Mouse (Mus musculus) kidney, embryonic 15.5 days (tissue): Measurements from ENCODE around the gene Tex28. TPM values are rescaled to one million over a fixed set of nuclear protein-coding genes. Genes with fewer than 3 reads are reported as not detected.

Experiments
- polyA plus RNA-seq: library from polyadenylated mRNA; unstranded; fragments of >200 nt; fragmentation: Nextera tagmentation; extraction: Ambion mirVana; gene quantifications from 2 replicates; pipeline ENCODE4 v1.2.1, GENCODE M21; 2015

Tex28 gene
- polyA plus RNA-seq, 1 experiment from 2014 or later = not detected

Other genes with a start within 250 kb of the Tex28 start
- 3.7 and 4.0 TPM in 2 replicates for gene Arhgap4, start 246.0 kb downstream of the Tex28 start, polyA plus RNA-seq
- gene Naa10, start 245.9 kb downstream of the Tex28 start, polyA plus RNA-seq = 139 and 159 TPM in 2 replicates
- gene Renbp, start 237.0 kb downstream of the Tex28 start, polyA plus RNA-seq = 41.9 and 54.5 TPM in 2 replicates
- 58.1 and 60.5 TPM in 2 replicates for gene Hcfc1, start 201.5 kb downstream of the Tex28 start, polyA plus RNA-seq
- gene Irak1, start 143.9 kb downstream of the Tex28 start, polyA plus RNA-seq = 71.5 and 77.8 TPM in 2 replicates
- gene Opn1mw, start 40.4 kb downstream of the Tex28 start, polyA plus RNA-seq = not detected in 2 replicates
- 11.2 and 12.1 TPM in 2 replicates for gene Mecp2, start 32.5 kb downstream of the Tex28 start, polyA plus RNA-seq
- gene Tktl1, start 9.4 kb upstream of the Tex28 start, polyA plus RNA-seq = 0.06 and 0.14 TPM in 2 replicates
- gene Flna, start 82.0 kb upstream of the Tex28 start, polyA plus RNA-seq = 243 and 308 TPM in 2 replicates
- gene Emd, start 86.8 kb upstream of the Tex28 start, polyA plus RNA-seq = 27.9 and 30.9 TPM in 2 replicates
- 796 and 801 TPM in 2 replicates for gene Rpl10, start 103.0 kb upstream of the Tex28 start, polyA plus RNA-seq
- 88.2 and 91.1 TPM in 2 replicates for gene Taz, start 114.1 kb upstream of the Tex28 start, polyA plus RNA-seq
- 12.8 and 13.0 TPM in 2 replicates for gene Dnase1l1, start 114.5 kb upstream of the Tex28 start, polyA plus RNA-seq
- 137 TPM in 2 replicates for gene Atp6ap1, start 129.3 kb upstream of the Tex28 start, polyA plus RNA-seq
- gene Gdi1, start 137.2 kb upstream of the Tex28 start, polyA plus RNA-seq = 191 and 221 TPM in 2 replicates
- gene Fam50a, start 145.2 kb upstream of the Tex28 start, polyA plus RNA-seq = 67.0 and 67.1 TPM in 2 replicates
- gene Plxna3, start 161.2 kb upstream of the Tex28 start, polyA plus RNA-seq = 11.4 and 17.0 TPM in 2 replicates
- 123 and 126 TPM in 2 replicates for gene Lage3, start 185.8 kb upstream of the Tex28 start, polyA plus RNA-seq
- gene Ubl4a, start 205.4 kb upstream of the Tex28 start, polyA plus RNA-seq = 68.4 and 76.0 TPM in 2 replicates
- 19.7 and 22.1 TPM in 2 replicates for gene Slc10a3, start 205.5 kb upstream of the Tex28 start, polyA plus RNA-seq
- 38.9 and 40.2 TPM in 2 replicates for gene Fam3a, start 225.4 kb upstream of the Tex28 start, polyA plus RNA-seq
- gene Ikbkg, start 225.5 kb upstream of the Tex28 start, polyA plus RNA-seq = 19.9 and 21.0 TPM in 2 replicates